Comparison of ENCODE assay signal across 21 mouse cellular contexts in genomic region chr5:30496821-30497220, GRCm38 (mm10). TPM values are rescaled to one million over a fixed set of nuclear protein-coding genes. Genes with fewer than 3 reads are reported as not detected.
"Had no signal": no experiment of that assay in that cellular context is flagged by ENCODE, and none has a peak within 500 bp of the region (broad histone marks: within the 10 kb centered on the region; RNA-seq: fewer than 3 reads in every experiment).

No protein-coding gene starts in this region.

- H3K9ac ChIP-seq: kidney, embryonic 15.5 days; liver, embryonic 13.5 days; liver, postnatal 0 days; lung, embryonic 15.5 days; midbrain, embryonic 15.5 days had no signal

- ATAC-seq: intestine, embryonic 16.5 days; liver, postnatal 0 days; midbrain, embryonic 15.5 days had no signal

- H3K4me1 ChIP-seq: kidney, embryonic 15.5 days; liver, embryonic 13.5 days; megakaryocyte, embryonic 14.5 days; midbrain, embryonic 15.5 days had no signal

- H3K27me3 ChIP-seq: kidney, embryonic 15.5 days; lung, embryonic 15.5 days; midbrain, embryonic 15.5 days had no signal

- H3K27ac ChIP-seq: kidney, embryonic 15.5 days; liver, embryonic 13.5 days; lung, embryonic 15.5 days; macrophage; midbrain, embryonic 15.5 days had no signal

- H3K4me2 ChIP-seq: kidney, embryonic 15.5 days; liver, embryonic 13.5 days; lung, embryonic 15.5 days; midbrain, embryonic 11.5 days; midbrain, embryonic 15.5 days had no signal

- DNase-seq: kidney, adult 2 months; kidney, postnatal 14 days; liver; liver, embryonic 13.5 days; liver, postnatal 0 days; lung, postnatal 14 days; right cerebral cortex, adult 18-20 months; right cerebral cortex, postnatal 4 days; spleen, adult 18-20 months; thymus, adult 2 months; thymus, postnatal 36 days had no signal

- H3K4me3 ChIP-seq: kidney, embryonic 15.5 days; liver, embryonic 13.5 days; lung, embryonic 15.5 days; megakaryocyte, embryonic 14.5 days; midbrain, embryonic 15.5 days had no signal

- H3K9me3 ChIP-seq: kidney, embryonic 15.5 days; liver, embryonic 13.5 days; lung, embryonic 15.5 days; megakaryocyte, embryonic 14.5 days; midbrain, embryonic 15.5 days had no signal

- H3K36me3 ChIP-seq: kidney, embryonic 15.5 days; liver, embryonic 13.5 days; lung, embryonic 15.5 days; midbrain, embryonic 15.5 days had no signal

RNA-seq across cellular contexts. Expression of gene 1700001C02Rik, which starts 31.0 kb away (rescaled TPM):
- polyA plus RNA-seq: intestine, embryonic 16.5 days; kidney, adult 2 months; kidney, embryonic 15.5 days; large intestine, adult 2 months; liver, embryonic 13.5 days; liver, postnatal 0 days; macrophage; midbrain, embryonic 11.5 days; stomach, embryonic 14.5 days had no signal

RNA-seq across cellular contexts. Expression of gene Otof, which starts 35.1 kb away (rescaled TPM):
- polyA plus RNA-seq: liver, postnatal 0 days; macrophage had no signal

RNA-seq across cellular contexts. Expression of gene Cib4, which starts 48.8 kb away (rescaled TPM):
- polyA plus RNA-seq: intestine, embryonic 16.5 days; kidney, adult 2 months; kidney, embryonic 15.5 days; large intestine, adult 2 months; liver, embryonic 13.5 days; liver, postnatal 0 days; macrophage; midbrain, embryonic 11.5 days; midbrain, embryonic 15.5 days; neural tube, embryonic 14.5 days; stomach, embryonic 14.5 days; thymus, adult 2 months had no signal
